Mouse (Mus musculus) layer of hippocampus, adult 18-20 months (tissue): ENCODE measurements around the gene Gm17490. TPM values are rescaled to one million over a fixed set of nuclear protein-coding genes. Genes with fewer than 3 reads are reported as not detected.

Experiments used
- DNase-seq, 2 experiments: peaks; one replicate each; pipeline ENCODE4 v3.0.0; 2022; ENCODE audit warnings: low spot score in 2 of 2
- long read RNA-seq: library from polyadenylated mRNA; stranded (forward); transcript quantifications from one replicate; pipeline ENCODE4 v2.0.0, GENCODE M21; 2021
- total RNA-seq, 2 experiments: library from RNA; stranded (reverse); gene quantifications; 2 replicates each; pipeline ENCODE4 v1.2.3; 2021

Gm17490 gene
- total RNA-seq, result not detected
- long read RNA-seq, result 0 reads

- DNase-seq, result no peak
These were observed at the start of gene Gm17490 for GRCm38 (mm10) chr2:11625890-11626289. Gene Gm17490, minus strand, starts transcription at chr2:11626264.

GRCm38 (mm10) chr2:11672144-11672543 lies 46.1 kb upstream of the Gm17490 start:
- no peak for DNase-seq

- no peak for DNase-seq
These were observed 39.3 kb upstream of the Gm17490 start for GRCm38 (mm10) chr2:11665326-11665725.

GRCm38 (mm10) chr2:11664806-11665205 lies 38.7 kb upstream of the Gm17490 start:
- DNase-seq, result no peak

GRCm38 (mm10) chr2:11664367-11664766 lies 38.3 kb upstream of the Gm17490 start:
- DNase-seq, result peak; percentile 2 to 6

GRCm38 (mm10) chr2:11663961-11664360 lies 37.9 kb upstream of the Gm17490 start:
- peak; percentile 76 to 92 for DNase-seq

GRCm38 (mm10) chr2:11662907-11663230 lies 36.8 kb upstream of the Gm17490 start:
- DNase-seq, result no peak

GRCm38 (mm10) chr2:11662143-11662906 lies 36.3 kb upstream of the Gm17490 start:
- no peak for DNase-seq

- no peak for DNase-seq
These were observed 33.2 kb upstream of the Gm17490 start for GRCm38 (mm10) chr2:11659263-11659662.

GRCm38 (mm10) chr2:11657581-11657980 lies 31.5 kb upstream of the Gm17490 start:
- DNase-seq, result no peak

- peak in 1 of 2 experiments; percentile 11 for DNase-seq
These were observed 29.2 kb upstream of the Gm17490 start for GRCm38 (mm10) chr2:11654990-11655931.

- no peak for DNase-seq
These were observed 27.7 kb upstream of the Gm17490 start for GRCm38 (mm10) chr2:11653780-11654179.

GRCm38 (mm10) chr2:11653330-11653729 lies 27.3 kb upstream of the Gm17490 start:
- DNase-seq, result no peak

GRCm38 (mm10) chr2:11652780-11653179 lies 26.7 kb upstream of the Gm17490 start:
- DNase-seq, result no peak

GRCm38 (mm10) chr2:11652196-11652595 lies 26.1 kb upstream of the Gm17490 start:
- DNase-seq, result no peak

GRCm38 (mm10) chr2:11651476-11651875 lies 25.4 kb upstream of the Gm17490 start:
- no peak for DNase-seq

- no peak for DNase-seq
These were observed 19.2 kb upstream of the Gm17490 start for GRCm38 (mm10) chr2:11645297-11645696.

- DNase-seq, result no peak
These were observed 18.0 kb upstream of the Gm17490 start for GRCm38 (mm10) chr2:11644057-11644456.

- no peak for DNase-seq
These were observed 16.4 kb upstream of the Gm17490 start, which contains the start of gene Il2ra for GRCm38 (mm10) chr2:11642451-11642941. Gene Il2ra, plus strand, starts transcription at chr2:11642807.

- DNase-seq, result no peak
These were observed 11.1 kb upstream of the Gm17490 start for GRCm38 (mm10) chr2:11637115-11637514.

GRCm38 (mm10) chr2:11636138-11636480 lies 10.0 kb upstream of the Gm17490 start:
- no peak for DNase-seq
